Mouse (Mus musculus) forebrain, postnatal 0 days (tissue): ENCODE measurements around the gene Prkca. TPM values are rescaled to one million over a fixed set of nuclear protein-coding genes. Genes with fewer than 3 reads are reported as not detected.

Experiments used
- ATAC-seq: fragments of 200-750 bp; cut with Nextera tagmentation; 2 replicates; pipeline ENCODE4 v1.8.0; 2017; ENCODE audit warnings: mild to moderate bottlenecking, moderate library complexity
- DNase-seq: peaks from one replicate; pipeline ENCODE4 v3.0.0-alpha.2; 2015
- H3K27ac ChIP-seq: fragments of 300-500 bp; sonication (generic); 2 replicates; pipeline ENCODE4 v1.5.1; 2014; ENCODE audit warnings: low read depth, mild to moderate bottlenecking, antibody characterized with exemption, low read length, moderate library complexity, mixed read lengths
- H3K27me3 ChIP-seq: fragments of 300-500 bp; sonication (generic); 2 replicates; pipeline ENCODE4 v1.6.1; 2014; ENCODE audit warnings: mild to moderate bottlenecking, low read length, mixed read lengths; ENCODE audit not compliant: insufficient read depth
- H3K36me3 ChIP-seq: fragments of 300-500 bp; sonication (generic); 2 replicates; pipeline ENCODE4 v1.6.1; 2014; ENCODE audit warnings: mild to moderate bottlenecking, moderate library complexity; ENCODE audit not compliant: insufficient read depth
- H3K4me1 ChIP-seq: fragments of 300-500 bp; sonication (generic); 2 replicates; pipeline ENCODE4 v1.6.1; 2014; ENCODE audit warnings: antibody characterized with exemption; ENCODE audit not compliant: insufficient read depth
- H3K4me2 ChIP-seq: fragments of 300-500 bp; sonication (generic); 2 replicates; pipeline ENCODE4 v1.6.1; 2014; ENCODE audit warnings: low read depth, mild to moderate bottlenecking, moderate library complexity
- H3K4me3 ChIP-seq: fragments of 300-500 bp; sonication (generic); 2 replicates; pipeline ENCODE4 v1.5.1; 2014; ENCODE audit warnings: low read depth, low read length, mixed read lengths
- H3K9ac ChIP-seq: fragments of 300-500 bp; sonication (generic); 2 replicates; pipeline ENCODE4 v1.6.1; 2014; ENCODE audit warnings: mild to moderate bottlenecking
- H3K9me3 ChIP-seq: fragments of 300-500 bp; sonication (generic); 2 replicates; pipeline ENCODE4 v1.6.1; 2016; ENCODE audit warnings: low read length
- CTCF ChIP-seq: sonication (generic); IDR thresholded peaks from 2 replicates; pipeline ENCODE4 v1.5.1; 2016; ENCODE audit warnings: antibody characterized with exemption, control low read depth, low read depth
- WGBS: fragments of 180-500 bp; shearing (Covaris S2); extraction: QIAGEN DNeasy Blood & Tissue Kit; methylation state at CpG from one replicate; pipeline ENCODE4 v1.1.7; 2014; 5-methylcytosine and 5-hydroxymethylcytosine counted together
- polyA plus RNA-seq: library from polyadenylated mRNA; unstranded; fragments of >200 nt; fragmentation: Nextera tagmentation; extraction: Ambion mirVana; gene quantifications from 2 replicates; pipeline ENCODE4 v1.2.1, GENCODE M21; 2015
- total RNA-seq: library from RNA; depleted of rRNA; stranded (reverse); fragments of >200 nt; gene quantifications from 2 replicates; pipeline ENCODE4 v1.2.3, GENCODE M21; 2014

The Prkca gene
- total and polyA plus RNA-seq, 2 experiments from 2014 or later: 5.0 to 30.0 TPM

DNA sequence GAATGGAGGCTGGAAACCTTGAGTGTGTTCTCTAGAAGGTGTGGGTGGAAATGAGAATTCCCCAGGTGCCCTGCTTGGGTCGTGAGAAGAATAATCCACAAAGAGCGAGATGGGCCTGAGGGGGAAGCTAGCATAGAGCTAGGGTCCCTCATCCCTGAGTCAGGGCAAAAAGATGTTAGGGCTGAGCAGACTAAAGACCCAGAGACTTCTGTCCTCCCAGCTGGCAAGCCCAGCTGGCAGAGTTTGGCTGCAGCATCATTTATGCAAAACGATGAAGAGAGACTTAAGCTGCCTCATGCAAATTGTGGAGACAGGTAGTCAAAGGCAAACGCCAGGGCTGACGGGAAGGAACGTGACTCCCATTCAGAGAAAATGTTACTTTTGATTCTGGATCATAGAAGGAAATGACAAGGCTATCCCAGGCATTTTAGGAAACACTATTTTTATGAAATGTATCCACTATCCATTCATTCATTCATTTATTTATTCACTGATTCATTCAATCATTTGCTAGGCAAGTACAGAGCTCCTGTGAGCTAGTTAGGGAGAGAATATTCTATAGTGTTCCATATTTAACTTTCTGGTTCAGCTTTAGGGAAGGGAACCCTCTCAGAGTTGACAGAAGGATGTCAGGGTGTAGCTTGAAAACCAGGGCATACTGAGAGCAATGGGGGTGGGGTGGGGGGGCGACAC is 139.4 kb downstream of the Prkca start:
- peaks cover 11% of the 10 kb centered on the region; the same call in 1 of the 2 replicates for H3K4me1 ChIP-seq
- no peaks in the 10 kb centered on the region for H3K36me3 ChIP-seq
- H3K27me3 ChIP-seq: no peaks in the 10 kb centered on the region
- H3K4me3 ChIP-seq: no peak overlapping the region
- TF ChIP-seq CTCF: no peak
- ATAC-seq (peak; percentile 53), DNase-seq (peak; percentile 45)
- no peak overlapping the region for H3K4me2 ChIP-seq
- 25% methylated on average over 7 of the region's 7 CpGs for WGBS
- no peaks in the 10 kb centered on the region for H3K9me3 ChIP-seq
- no peak overlapping the region for H3K9ac ChIP-seq
- peak overlapping the region; percentile 54 for H3K27ac ChIP-seq

DNA sequence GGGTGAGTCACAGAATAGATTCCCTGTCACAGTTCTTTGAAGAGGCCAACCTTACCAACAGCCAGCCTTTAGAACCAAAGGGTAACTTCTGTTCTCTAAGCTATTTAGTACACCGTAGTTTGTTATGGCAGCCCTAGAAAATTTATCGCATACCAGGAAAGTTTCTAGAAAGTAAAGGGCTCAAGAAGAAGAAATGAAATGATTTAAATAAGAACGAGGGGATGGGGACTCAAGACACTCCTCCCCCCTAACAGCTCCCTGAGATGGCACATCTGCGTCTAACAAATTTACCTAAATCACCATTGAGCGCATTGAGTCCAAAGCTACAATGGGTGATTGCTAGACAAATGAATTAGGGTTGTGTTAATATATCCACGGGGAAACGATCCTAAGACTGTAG is 140.9 kb downstream of the Prkca start:
- H3K36me3 ChIP-seq: no peaks in the 10 kb centered on the region
- H3K4me3 ChIP-seq: no peak overlapping the region
- no peak for TF ChIP-seq CTCF
- no peaks in the 10 kb centered on the region for H3K27me3 ChIP-seq
- H3K4me2 ChIP-seq: no peak overlapping the region
- WGBS: 81% methylated on average over 7 of the region's 7 CpGs
- DNase-seq (no peak), ATAC-seq (no peak)
- H3K9ac ChIP-seq: no peak overlapping the region
- H3K27ac ChIP-seq: no peak overlapping the region
- peaks cover 11% of the 10 kb centered on the region; the same call in 1 of the 2 replicates for H3K4me1 ChIP-seq
- H3K9me3 ChIP-seq: no peaks in the 10 kb centered on the region

DNA sequence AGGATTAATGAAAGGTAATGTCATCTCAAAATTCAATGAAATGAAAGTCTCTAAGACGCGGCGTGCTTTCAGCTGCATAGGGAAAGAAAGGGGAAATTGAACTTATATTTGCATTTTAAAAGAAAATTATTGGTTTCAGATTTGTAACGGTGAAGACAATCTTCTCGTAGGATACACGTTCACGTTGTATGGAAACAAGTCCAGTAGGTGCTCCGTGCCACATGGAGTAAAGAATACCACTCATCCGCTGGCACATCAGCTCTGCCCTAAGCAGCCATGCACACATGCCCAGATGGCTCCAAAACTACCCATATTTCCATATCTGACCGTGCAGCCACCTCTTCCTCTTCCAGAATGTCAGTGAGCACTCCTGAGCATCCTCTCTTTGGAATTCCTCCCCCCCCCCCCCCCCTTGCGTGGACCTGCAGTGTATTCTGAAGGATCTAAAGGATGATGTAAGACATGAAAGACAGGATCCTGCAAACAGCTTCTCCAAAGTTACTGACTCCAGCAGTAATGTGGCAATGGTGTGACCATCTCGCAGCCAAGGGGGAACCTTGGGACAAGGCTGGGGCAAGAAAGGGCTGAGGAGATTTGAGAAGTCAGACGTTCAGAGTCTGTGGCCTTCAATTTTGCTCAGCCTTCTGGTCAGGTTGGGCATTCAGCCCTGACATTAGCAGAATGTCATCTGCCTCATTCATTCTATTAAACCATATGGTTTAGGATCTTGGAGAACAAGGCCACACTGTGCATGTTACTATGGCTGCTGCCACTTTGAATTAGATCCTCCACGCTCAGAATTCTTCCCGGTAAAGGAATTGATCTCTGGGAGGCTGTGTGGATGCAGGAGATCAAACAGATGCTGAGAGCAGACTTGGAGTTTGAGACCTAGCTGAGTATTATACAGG is 142.8 kb downstream of the Prkca start:
- ATAC-seq (no peak), DNase-seq (no peak)
- Histone ChIP-seq H3K9ac (no peak overlapping the region), H3K4me2 (no peak overlapping the region), H3K36me3 (no peaks in the 10 kb centered on the region), H3K27ac (no peak overlapping the region), H3K4me1 (peaks cover 11% of the 10 kb centered on the region; the same call in 1 of the 2 replicates), H3K27me3 (no peaks in the 10 kb centered on the region), H3K4me3 (no peak overlapping the region), H3K9me3 (no peaks in the 10 kb centered on the region)
- no peak for TF ChIP-seq CTCF
- WGBS: 72% methylated on average over 15 of the region's 15 CpGs

DNA sequence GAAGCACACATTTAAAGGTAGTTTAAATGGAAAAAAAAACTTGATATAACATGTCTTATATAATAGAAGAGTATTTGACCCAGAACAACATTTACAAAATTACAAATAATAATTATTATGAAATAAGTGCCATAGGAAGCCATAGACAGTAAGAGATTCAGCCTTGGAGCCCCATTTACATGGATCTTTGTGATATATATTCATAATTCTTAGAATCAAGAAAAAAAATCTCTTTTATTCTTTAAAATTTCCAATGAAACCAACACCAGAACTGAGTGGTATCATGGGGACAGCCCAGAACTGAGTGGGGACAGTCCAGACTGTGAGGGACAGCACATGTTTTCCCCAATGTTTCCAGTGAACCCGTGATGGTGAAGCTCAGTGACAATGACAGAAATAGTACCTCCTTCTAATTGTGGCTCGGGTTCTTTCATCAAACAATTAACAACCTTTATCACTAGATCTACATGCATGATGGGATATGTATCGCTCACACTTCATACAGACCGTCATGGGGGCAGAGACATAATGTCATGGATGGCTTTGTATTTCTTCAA is 144.2 kb downstream of the Prkca start:
- Histone ChIP-seq H3K27ac (no peak overlapping the region), H3K9me3 (no peaks in the 10 kb centered on the region), H3K9ac (no peak overlapping the region), H3K36me3 (no peaks in the 10 kb centered on the region), H3K4me3 (no peak overlapping the region), H3K27me3 (no peaks in the 10 kb centered on the region), H3K4me1 (peaks cover 8% of the 10 kb centered on the region; the same call in 1 of the 2 replicates), H3K4me2 (no peak overlapping the region)
- no peak for TF ChIP-seq CTCF
- ATAC-seq (no peak), DNase-seq (no peak)
- 90% methylated on average over 4 of the region's 4 CpGs for WGBS

DNA sequence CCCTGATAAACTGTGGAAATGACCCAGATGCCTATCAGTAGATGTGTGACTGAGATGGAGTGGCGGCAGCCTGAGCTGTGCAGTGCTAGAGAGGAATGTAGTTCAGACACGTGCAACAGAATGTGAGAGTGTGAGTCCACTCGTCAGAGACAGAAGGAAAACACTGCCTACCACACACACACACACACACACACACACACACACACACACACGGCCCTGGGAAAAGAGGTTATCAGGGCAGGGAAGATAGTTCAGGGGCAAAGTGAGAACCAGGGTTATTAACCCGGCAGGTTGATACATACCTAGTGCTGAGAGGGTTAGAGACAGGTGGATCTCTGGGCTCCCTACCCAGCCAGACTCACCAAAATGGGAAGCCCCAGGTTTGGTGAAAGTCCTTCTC is 145.1 kb downstream of the Prkca start:
- TF ChIP-seq CTCF: no peak
- DNase-seq (no peak), ATAC-seq (no peak)
- WGBS: 77% methylated on average over 5 of the region's 5 CpGs
- Histone ChIP-seq H3K9me3 (no peaks in the 10 kb centered on the region), H3K4me1 (0 out of 2 replicates have a peak, but pooled peaks cover under 1% of the 10 kb centered on the region), H3K27ac (no peak overlapping the region), H3K36me3 (no peaks in the 10 kb centered on the region), H3K9ac (no peak overlapping the region), H3K4me2 (no peak overlapping the region), H3K27me3 (no peaks in the 10 kb centered on the region), H3K4me3 (no peak overlapping the region)

DNA sequence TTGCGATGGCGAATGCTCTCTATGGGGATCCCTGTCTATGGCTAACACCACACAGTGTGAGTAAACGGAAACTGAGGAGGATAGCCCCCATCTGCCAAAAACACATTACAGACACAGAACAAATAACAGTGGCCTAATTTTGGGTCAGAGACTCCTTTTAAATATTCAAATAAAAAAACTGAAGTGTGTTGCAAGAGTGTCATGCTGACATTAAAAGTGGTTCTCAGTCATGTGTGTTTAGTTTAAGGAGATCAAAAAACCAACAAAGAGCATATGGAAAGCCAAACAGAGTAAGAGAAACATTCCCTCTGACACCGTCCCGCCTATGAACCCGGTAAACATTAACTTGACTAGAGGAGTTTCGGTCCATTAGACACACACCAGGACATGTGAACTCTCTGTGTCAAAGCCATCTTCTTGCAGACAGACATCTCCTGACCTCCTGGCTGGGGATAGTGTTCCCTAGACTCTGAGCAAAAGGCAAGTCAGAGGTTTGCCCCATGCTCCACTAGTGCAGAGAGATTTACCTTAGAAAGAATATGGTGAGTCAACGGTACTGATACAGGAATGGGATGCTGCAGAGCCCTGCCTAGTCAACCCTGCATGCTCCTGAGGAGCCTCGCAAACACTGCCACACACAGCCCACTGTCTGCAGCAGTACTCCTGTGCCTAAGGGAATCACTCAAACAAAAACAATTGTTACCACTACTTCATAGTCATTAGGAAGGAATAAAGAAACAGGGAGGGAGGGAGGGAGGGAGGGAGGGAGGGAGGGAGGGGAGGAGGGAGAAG is 146.1 kb downstream of the Prkca start:
- no peak for DNase-seq
- H3K4me2 ChIP-seq: no peak overlapping the region
- H3K4me3 ChIP-seq: no peak overlapping the region
- no peak for TF ChIP-seq CTCF
- H3K9ac ChIP-seq: 0 out of 2 replicates have a peak overlapping the region, but pooled peaks have one; percentile 6
- ATAC-seq: no peak
- no peaks in the 10 kb centered on the region for H3K9me3 ChIP-seq
- no peak overlapping the region for H3K27ac ChIP-seq
- no peaks in the 10 kb centered on the region for H3K27me3 ChIP-seq
- 61% methylated on average over 9 of the region's 9 CpGs for WGBS
- H3K4me1 ChIP-seq: no peaks in the 10 kb centered on the region
- no peaks in the 10 kb centered on the region for H3K36me3 ChIP-seq
